In genomic region chr6:72824971-72825737, GRCm38 (mm10) we compare ENCODE assay signal across 9 mouse cellular contexts. TPM values are rescaled to one million over a fixed set of nuclear protein-coding genes. Genes with fewer than 3 reads are reported as not detected.
DNase-seq lines count a peak whose midpoint lies in the region; ATAC-seq and TF ChIP-seq lines count a peak whose summit lies in the region.
"Had no signal": no experiment of that assay in that cellular context is flagged by ENCODE, and none has a peak within 500 bp of the region (broad histone marks: within the 10 kb centered on the region; RNA-seq: fewer than 3 reads in every experiment).

No protein-coding gene starts in this region.

- H3K9ac ChIP-seq in forebrain, embryonic 11.5 days (ENCODE audit: low read length) = peak overlapping the region; percentile 48
- H3K9ac ChIP-seq in hindbrain, embryonic 14.5 days = peak overlapping the region; percentile 41
- no peak overlapping the region for H3K9ac ChIP-seq in liver, embryonic 14.5 days (replicated peaks)

- H3K27me3 ChIP-seq in cerebellum, adult 2 months (ENCODE audit: control insufficient read depth, insufficient read depth, low read length) = no peaks in the 10 kb centered on the region; the same call in 1 of the 2 replicates
- H3K27me3 ChIP-seq in forebrain, embryonic 11.5 days (ENCODE audit: control insufficient read depth, insufficient read depth, low read length) = no peaks in the 10 kb centered on the region
- H3K27me3 ChIP-seq in hindbrain, embryonic 14.5 days (ENCODE audit: control insufficient read depth, insufficient read depth, low read length) = no peaks in the 10 kb centered on the region
- no peaks in the 10 kb centered on the region for H3K27me3 ChIP-seq in liver, embryonic 14.5 days (ENCODE audit: control insufficient read depth, insufficient read depth, low read length)

- no peak for DNase-seq in cerebellum, adult 2 months
- DNase-seq in cerebellum, adult 11-12 months = no peak
- DNase-seq in forebrain, embryonic 11.5 days (ENCODE audit: low spot score) = peak; percentile 67
- no peak for DNase-seq in hindbrain, embryonic 14.5 days (ENCODE audit: low spot score)
- no peak for DNase-seq in liver, embryonic 14.5 days (ENCODE audit: low read depth in 3 of 3, low spot score in 3 of 3)
- peak; percentile 16 for DNase-seq in testis, postnatal 14 days (ENCODE audit: low spot score)
- DNase-seq in thymus, postnatal 10 days (ENCODE audit: low spot score in 2 of 2) = no peak
- no peak for DNase-seq in thymus, adult 18-20 months

- no peaks in the 10 kb centered on the region for H3K36me3 ChIP-seq in forebrain, embryonic 11.5 days (ENCODE audit: control insufficient read depth, insufficient read depth, low read length)
- H3K36me3 ChIP-seq in hindbrain, embryonic 14.5 days (replicated peaks; ENCODE audit: control insufficient read depth, insufficient read depth) = no peaks in the 10 kb centered on the region
- H3K36me3 ChIP-seq in liver, embryonic 14.5 days (replicated peaks; ENCODE audit: control insufficient read depth, insufficient read depth, low read depth) = no peaks in the 10 kb centered on the region

- no peaks in the 10 kb centered on the region for H3K4me1 ChIP-seq in cerebellum, adult 2 months (ENCODE audit: control insufficient read depth, insufficient read depth, low read length)
- peaks cover 7% of the 10 kb centered on the region; the same call in 1 of the 2 replicates for H3K4me1 ChIP-seq in forebrain, embryonic 11.5 days (replicated peaks; ENCODE audit: control insufficient read depth, insufficient read depth, low read length)
- peaks cover 7% of the 10 kb centered on the region for H3K4me1 ChIP-seq in hindbrain, embryonic 14.5 days (replicated peaks; ENCODE audit: control insufficient read depth, insufficient read depth, low read length)
- no peaks in the 10 kb centered on the region for H3K4me1 ChIP-seq in liver, embryonic 14.5 days (replicated peaks; ENCODE audit: control insufficient read depth in 2 of 2, insufficient read depth in 2 of 2, low read length in 1 of 2)

- peak overlapping the region; percentile 48 for H3K4me2 ChIP-seq in forebrain, embryonic 11.5 days (ENCODE audit: low read depth, low read length, severe bottlenecking)
- H3K4me2 ChIP-seq in hindbrain, embryonic 14.5 days (replicated peaks) = peak overlapping the region; percentile 51
- H3K4me2 ChIP-seq in liver, embryonic 14.5 days (ENCODE audit: low read depth) = peak overlapping the region; percentile 16

- TF ChIP-seq EP300 in liver, embryonic 14.5 days (IDR thresholded peaks at IDR 0.05; ENCODE audit: low read depth) = no peak

- H3K27ac ChIP-seq in cerebellum, adult 2 months (ENCODE audit: insufficient read depth, low read length) = no peak overlapping the region
- H3K27ac ChIP-seq in forebrain, embryonic 11.5 days (ENCODE audit: low read depth, low read length) = no peak overlapping the region
- H3K27ac ChIP-seq in hindbrain, embryonic 14.5 days = 0 out of 2 replicates have a peak overlapping the region, but pooled peaks have one; percentile 33
- H3K27ac ChIP-seq in liver, embryonic 14.5 days = no peak overlapping the region

- no peak for TF ChIP-seq POLR2A in cerebellum, adult 2 months (IDR thresholded peaks at IDR 0.05; ENCODE audit: borderline replicate concordance, insufficient read depth, low read length)

- no peaks in the 10 kb centered on the region for H3K9me3 ChIP-seq in forebrain, embryonic 11.5 days (ENCODE audit: control insufficient read depth, low read length)
- H3K9me3 ChIP-seq in hindbrain, embryonic 14.5 days (ENCODE audit: control insufficient read depth, low read length) = no peaks in the 10 kb centered on the region
- H3K9me3 ChIP-seq in liver, embryonic 14.5 days (ENCODE audit: control insufficient read depth, low read length) = no peaks in the 10 kb centered on the region

- WGBS in cerebellum, adult 2 months = 7% methylated on average over 26 of the region's 26 CpGs
- WGBS in forebrain, embryonic 11.5 days = 7% methylated on average over 26 of the region's 26 CpGs
- WGBS in hindbrain, embryonic 14.5 days = 3% methylated on average over 26 of the region's 26 CpGs
- WGBS in liver, embryonic 14.5 days (ENCODE audit: insufficient replicate concordance) = 5% methylated on average over 26 of the region's 26 CpGs

- peak overlapping the region; percentile 55 for H3K4me3 ChIP-seq in cerebellum, adult 2 months (replicated peaks; ENCODE audit: insufficient read depth, low read depth, low read length)
- peak overlapping the region; percentile 15; the same call in 1 of the 2 replicates for H3K4me3 ChIP-seq in forebrain, embryonic 11.5 days (ENCODE audit: low read depth, low read length)
- H3K4me3 ChIP-seq in hindbrain, embryonic 14.5 days (replicated peaks; ENCODE audit: low read length) = peak overlapping the region; percentile 18
- H3K4me3 ChIP-seq in liver, embryonic 14.5 days (ENCODE audit: insufficient read depth in 1 of 2, low read depth in 2 of 2, low read length in 2 of 2) = peak overlapping the region in 1 of 2 experiments; percentile 24; a peak in 1 of 4 replicates
- H3K4me3 ChIP-seq: erythroblast, embryonic 14.5 days had no signal

- ATAC-seq in forebrain, embryonic 11.5 days (replicated peaks; ENCODE audit: low FRiP score) = peak; percentile 77
- ATAC-seq in hindbrain, embryonic 14.5 days (ENCODE audit: low FRiP score) = peak; percentile 79
- ATAC-seq in liver, embryonic 14.5 days (ENCODE audit: insufficient read depth) = no peak

- no peak for TF ChIP-seq CTCF in cerebellum, adult 2 months (IDR thresholded peaks at IDR 0.05; ENCODE audit: borderline replicate concordance, insufficient read depth, low read depth, low read length)
- no peak for TF ChIP-seq CTCF in liver, embryonic 14.5 days (IDR thresholded peaks at IDR 0.05; ENCODE audit: low read depth)

RNA-seq across cellular contexts. Expression of gene Tcf7l1, which starts 36.1 kb away (rescaled TPM):
- polyA plus RNA-seq in cerebellum, adult 2 months (2012; rRNA removed) = 5.5 and 6.2 TPM in 2 replicates
- 31.2 and 33.3 TPM in 2 replicates for polyA plus RNA-seq in forebrain, embryonic 11.5 days (2014; fragmentation: Nextera tagmentation; extraction: Ambion mirVana)
- polyA plus RNA-seq in hindbrain, embryonic 14.5 days (2014; fragmentation: Nextera tagmentation; extraction: Ambion mirVana) = 7.2 and 7.3 TPM in 2 replicates
- polyA plus RNA-seq in liver, embryonic 14.5 days (2012; rRNA removed) = 3.0 and 3.1 TPM in 2 replicates
- polyA plus RNA-seq in liver, embryonic 14.5 days (2014; fragmentation: Nextera tagmentation; extraction: Ambion mirVana) = 3.1 and 3.6 TPM in 2 replicates

Comparison
In these comparisons a context has a peak if more than half of its experiments do, and no peak if none do; other contexts are left out.
1. DNase-seq: peak in forebrain, embryonic 11.5 days (single experiment) and testis, postnatal 14 days (single experiment); none in cerebellum, adult 2 months (0 of 2), cerebellum, adult 11-12 months (single experiment), hindbrain, embryonic 14.5 days (single experiment), liver, embryonic 14.5 days (0 of 3), thymus, postnatal 10 days (0 of 2) and thymus, adult 18-20 months (0 of 2).
2. Peak in every context shown above with its lines, with median percentiles within 50 percentile points of each other: H3K4me2 ChIP-seq.